Mouse (Mus musculus): ENCODE data around the gene Dlx3.
A peak's percentile ranks its signal among the peaks of the same experiment; 100 is the strongest.

Gene Dlx3

GRCm38 (mm10) chr11:95088857-95089779, 30.8 kb upstream of the Dlx3 start:
- DNase-seq: no peak

DNA sequence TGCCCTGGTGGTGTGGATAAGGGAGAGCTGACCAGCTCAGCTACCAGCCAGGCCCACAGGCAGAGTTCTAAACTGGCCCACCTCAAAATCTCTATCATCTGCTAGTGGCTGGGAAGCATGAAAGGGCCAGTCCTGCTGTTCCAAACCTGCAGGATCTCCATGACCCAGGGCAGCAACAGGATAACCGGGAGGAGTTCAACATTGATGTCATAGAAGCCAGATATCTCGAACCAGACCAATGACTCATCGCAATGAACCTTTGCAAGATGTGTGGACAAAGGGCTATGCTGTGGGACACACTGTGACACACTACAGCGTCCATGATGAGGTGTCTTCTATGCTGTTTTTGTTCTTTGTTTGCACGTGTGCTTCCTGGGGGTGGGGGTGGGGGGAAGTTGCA, 26.8 kb upstream of the Dlx3 start:
- no peak for DNase-seq

DNA sequence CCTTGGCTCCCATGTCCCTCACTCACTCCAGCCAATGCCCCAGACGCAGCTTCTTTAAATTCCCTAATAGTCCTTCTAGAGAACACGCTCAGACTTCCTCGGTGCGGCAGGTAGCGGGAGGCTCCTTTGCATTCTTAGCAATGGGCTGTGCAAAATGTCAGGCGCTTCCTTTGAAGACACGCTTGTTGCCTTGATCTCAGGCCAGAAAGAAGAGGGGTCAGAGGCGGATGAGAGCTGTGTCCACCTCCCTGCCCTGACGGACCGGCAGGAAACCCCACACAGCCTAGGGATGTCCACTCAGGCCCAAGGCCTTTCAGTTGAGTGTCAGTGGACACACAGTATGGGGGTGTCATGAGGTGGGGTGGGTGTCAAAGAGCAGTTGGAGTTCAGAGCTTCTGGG, 24.3 kb upstream of the Dlx3 start:
- DNase-seq: no peak

GRCm38 (mm10) chr11:95096608-95097373, 23.1 kb upstream of the Dlx3 start:
- no peak for DNase-seq

- no peak for DNase-seq
Measured at GRCm38 (mm10) chr11:95097889-95098288, 22.0 kb upstream of the Dlx3 start.

- no peak for DNase-seq
Measured at GRCm38 (mm10) chr11:95098346-95099095, 21.4 kb upstream of the Dlx3 start.

GRCm38 (mm10) chr11:95100393-95100792, 19.5 kb upstream of the Dlx3 start:
- no peak for DNase-seq

DNA sequence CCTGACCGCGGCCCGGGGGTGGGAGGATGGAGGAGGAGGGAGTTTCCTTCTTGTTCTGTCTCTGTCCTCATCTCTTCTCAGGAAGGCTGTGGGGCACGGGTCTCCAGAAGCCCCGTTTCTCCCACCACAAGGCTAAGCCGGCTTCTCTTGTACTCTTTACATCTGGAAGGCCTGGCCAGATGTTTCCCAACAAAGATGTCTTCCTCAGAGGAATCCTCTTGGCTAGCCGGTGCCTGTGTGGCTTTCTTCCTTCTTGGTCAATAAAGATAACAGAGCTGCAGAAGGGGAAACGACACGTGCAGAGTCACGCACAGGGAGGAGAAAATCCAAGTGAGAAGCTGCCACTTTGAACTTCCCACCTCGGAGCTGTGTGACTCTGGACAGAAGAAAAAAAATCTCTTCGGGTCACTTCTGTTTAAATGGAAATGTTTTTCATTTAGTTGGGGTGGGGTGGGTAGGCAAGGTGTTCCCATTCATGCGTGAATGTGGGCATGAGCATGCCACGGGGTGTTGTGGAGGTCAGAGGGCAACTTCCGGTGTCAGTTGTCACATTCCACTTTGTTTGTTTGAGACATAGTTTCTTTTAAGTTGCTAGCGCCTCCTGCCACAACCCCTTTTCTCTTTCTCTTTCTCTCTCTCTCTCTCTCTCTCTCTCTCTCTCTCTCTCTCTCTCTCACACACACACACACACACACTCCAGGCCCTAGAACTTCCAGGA, 18.7 kb upstream of the Dlx3 start:
- no peak for DNase-seq

DNA sequence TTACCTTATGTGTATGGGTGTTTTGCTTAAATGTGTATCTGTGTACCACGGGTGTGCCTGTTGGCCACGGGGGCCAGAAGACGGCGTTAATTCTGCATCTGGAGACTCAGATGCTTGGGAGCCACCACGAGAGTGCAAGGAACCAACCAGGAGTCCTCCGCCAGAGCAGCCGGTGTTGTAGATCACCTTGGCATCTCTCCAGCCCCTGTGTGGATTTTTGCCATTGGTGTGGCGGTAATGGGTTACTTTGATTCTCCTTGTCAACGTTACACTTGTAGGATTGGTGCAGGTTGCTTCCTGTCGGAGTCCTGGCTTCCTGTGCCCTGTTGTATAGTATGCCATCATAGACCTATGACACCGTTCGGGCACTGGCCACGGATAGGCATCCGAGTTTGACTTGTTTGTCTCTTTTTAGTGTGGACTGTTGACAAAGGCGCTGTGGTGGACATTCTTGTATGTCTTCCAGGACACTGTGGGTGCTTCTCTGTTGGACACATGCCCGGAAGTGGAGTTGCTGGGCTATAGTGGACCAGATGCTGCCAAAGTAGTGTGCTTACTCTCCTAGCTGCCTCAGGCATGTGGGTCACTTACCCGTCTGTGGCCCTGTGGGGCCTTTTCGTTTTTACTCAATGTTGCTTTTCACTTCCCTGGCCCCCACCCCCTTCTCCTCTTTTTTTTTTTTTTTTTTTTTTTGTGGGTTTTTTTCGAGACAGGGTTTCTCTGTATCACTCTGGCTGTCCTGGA, 17.6 kb upstream of the Dlx3 start:
- DNase-seq: no peak

GRCm38 (mm10) chr11:95104266-95104665, 15.7 kb upstream of the Dlx3 start:
- no peak for DNase-seq

DNA sequence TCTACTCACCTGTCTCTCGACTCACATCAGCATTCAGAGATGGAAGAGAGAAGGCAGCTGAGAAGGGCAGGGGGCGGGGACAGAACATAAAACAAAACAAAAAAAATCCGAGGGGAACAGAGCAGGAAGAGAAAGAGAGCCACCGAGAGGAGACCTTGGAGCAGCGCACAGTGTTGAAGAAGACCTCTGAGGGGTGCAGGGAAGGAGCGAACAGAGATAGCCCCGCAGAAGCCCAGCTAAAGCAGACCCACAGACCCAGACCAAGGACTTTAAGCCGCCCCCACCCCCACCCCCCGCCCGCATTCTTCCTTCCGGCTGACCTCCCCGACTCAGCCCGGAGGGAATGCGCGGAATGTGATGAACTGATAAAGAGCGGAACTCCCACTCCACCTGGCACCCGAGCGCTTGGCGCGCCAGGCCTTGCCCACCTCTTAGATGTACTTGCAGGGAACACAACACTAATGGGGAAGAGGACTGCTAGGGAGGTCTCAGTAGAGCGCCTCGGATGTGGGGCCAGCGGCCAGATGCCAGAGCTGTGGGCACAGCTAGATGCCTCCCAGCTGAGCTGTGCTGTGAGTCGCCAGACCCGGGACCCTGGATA, 14.5 kb upstream of the Dlx3 start:
- DNase-seq: no peak

DNA sequence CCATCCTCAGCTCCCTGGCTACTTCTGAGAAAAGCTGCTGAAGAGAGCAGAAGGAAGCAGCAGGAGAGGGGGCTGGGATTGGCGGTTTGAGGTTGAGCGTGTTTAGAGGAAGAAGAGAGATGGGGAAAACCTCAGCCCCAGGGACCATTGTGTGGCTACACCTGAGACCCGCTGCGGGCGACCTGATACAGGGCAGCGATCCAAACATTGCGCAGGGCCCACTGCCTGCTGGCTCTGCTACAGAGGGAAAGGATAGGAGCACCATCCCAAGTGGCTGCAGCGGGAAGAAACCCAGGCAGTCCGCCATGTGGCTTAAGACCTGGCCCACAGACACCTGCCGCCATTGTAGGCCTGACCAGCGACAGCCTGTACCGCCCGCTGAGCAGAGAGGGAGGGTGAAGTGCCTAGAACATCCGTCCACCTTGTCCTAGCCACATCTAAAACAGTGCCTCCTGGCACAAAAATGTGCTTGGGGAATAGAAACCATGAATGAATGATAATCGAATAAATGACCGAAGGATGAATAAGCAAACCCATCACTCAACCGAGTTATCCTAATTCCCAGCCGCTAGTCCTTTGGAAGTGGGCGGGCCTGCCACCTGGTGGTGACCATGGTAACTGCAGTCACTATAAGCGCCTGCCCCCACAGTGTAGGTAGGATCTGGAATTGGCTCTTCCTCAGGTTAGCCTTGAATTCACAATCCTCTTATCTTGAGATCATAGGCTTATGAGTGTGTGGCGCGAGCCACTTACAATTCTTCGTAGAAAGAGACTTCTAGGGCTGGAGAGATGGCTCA, 13.3 kb upstream of the Dlx3 start:
- DNase-seq: peak; percentile 86 to 92

- no peak for DNase-seq
Measured at GRCm38 (mm10) chr11:95109000-95109399, 10.9 kb upstream of the Dlx3 start.

- DNase-seq: no peak
Measured at GRCm38 (mm10) chr11:95110081-95110480, 9.8 kb upstream of the Dlx3 start.

DNA sequence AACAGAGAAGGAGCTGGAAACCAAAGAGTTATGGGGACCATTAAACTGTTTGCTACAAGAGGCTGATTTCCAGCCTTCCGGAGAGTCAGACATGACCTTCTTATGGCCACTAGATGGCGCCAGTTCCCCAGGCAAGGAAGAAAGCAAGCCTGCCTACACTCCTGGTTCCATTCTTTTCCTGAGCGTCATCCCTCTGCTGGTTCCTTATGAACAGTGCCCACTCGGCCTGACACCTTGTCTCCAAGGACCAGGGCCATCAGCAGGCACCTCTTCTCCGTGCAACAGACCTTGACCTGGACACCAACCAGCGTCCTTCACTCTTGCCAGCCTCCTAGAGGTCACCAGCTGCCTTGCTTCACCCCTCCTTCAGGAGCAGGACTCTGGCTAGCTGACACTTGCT, 2.9 kb upstream of the Dlx3 start:
- peak; percentile 73 to 80 for DNase-seq

GRCm38 (mm10) chr11:95118505-95118904, 1.4 kb upstream of the Dlx3 start:
- DNase-seq: peak; percentile 64 to 69

DNA sequence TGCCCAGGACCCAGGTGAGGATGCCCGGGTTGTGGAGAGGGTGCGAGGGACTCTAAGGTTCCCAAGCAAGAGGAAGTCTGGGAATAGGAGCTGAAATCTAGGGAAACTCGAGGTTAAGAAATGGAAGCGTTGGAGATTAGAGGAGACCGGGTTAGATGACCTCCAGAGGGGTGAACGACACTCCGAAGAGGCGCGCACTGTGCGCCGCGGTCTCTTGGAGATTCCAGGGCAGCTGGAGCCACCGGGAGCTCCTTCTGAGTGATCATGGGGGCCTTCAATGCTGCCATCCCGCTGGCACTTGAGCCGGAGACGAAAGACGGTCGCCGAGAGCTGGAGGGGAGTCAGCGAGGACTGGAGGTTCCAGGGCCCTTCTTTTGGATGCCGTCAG, 708 bp downstream of the Dlx3 start:
- no peak for DNase-seq

DNA sequence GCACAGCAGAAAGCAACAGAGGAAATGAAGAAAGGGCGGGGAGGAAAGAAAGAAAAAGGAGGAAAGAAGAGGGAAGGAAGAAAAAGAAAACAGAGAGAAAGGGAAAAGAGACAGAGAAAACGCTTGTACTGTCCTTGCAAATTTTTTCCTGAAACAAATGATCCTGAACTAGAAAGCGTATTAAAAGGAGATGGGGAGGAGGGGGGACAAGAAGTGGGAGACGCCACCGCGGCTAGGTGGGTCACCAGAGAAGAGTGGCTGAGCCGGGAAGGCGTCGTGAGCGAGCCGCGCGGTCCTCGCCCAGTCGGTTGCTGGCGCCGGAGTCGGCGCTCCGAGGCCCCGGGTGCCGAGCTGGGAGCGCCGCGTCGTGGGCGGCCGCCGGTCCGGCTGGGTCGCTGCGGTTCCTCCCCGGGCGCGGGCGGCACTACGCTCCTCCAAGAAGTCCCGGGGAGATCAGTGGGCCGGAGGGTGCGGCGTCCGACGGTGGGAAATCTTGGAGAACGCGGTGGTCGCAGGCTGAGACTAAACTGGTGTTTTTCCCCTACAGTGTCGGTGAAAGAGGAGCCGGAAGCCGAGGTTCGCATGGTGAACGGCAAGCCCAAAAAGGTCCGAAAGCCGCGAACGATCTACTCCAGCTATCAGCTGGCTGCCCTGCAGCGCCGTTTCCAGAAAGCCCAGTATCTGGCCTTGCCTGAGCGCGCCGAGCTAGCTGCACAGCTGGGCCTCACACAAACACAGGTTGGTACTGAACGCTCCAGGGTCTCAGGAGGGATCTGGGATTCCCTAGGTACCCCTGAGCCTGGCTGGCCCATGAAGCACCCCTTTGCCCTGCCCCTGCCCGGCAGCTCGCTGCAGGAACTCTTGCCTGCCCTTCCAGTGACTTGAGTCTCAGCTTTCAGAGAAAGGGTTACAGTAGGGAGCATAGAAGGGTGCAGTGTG, 1.5 kb downstream of the Dlx3 start:
- DNase-seq: no peak

DNA sequence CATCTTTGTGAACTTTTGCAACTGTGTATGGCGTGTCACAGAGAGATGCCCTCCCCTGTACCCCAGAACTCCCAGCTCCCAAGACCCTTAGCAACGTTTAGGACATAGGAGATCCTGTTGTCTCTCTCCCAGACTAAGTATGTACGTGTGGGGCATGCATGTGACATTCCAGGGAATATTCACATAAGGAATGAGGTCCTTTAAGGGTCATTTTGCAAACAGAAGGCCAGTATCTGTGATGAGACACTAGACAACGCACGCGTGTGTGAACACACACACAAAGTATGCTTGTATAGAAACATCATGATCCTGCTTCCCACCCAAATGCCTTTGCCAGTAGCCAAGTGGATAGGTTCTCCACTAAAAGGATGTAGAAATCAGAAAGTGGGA, 2.2 kb downstream of the Dlx3 start:
- DNase-seq: no peak
